Mouse (Mus musculus) heart, postnatal 36 days (tissue): ENCODE results near the gene Fbxo22. TPM values are rescaled to one million over a fixed set of nuclear protein-coding genes. Genes with fewer than 3 reads are reported as not detected.
A peak's percentile ranks its signal among the peaks of the same experiment; 100 is the strongest.
"Not testable (repeated sequence)": the region's sequence is repeated elsewhere in the genome, so short reads cannot be mapped to it uniquely, and the experiment has no call there.

Experiments
- DNase-seq, 2 experiments: peaks; one replicate each; pipeline ENCODE4 v3.0.0; 2021 to 2022
- intact Hi-C: fragments of 180-260 bp; cut with DNase I; formaldehyde crosslinking; loops from one replicate; pipeline ENCODE4 v1.15.1; 2025
- total RNA-seq, 2 experiments: library from RNA; stranded (reverse); gene quantifications; 2 replicates each; pipeline ENCODE4 v1.2.3; 2021

Gene Fbxo22
- total RNA-seq, result 10 to 100 TPM; 31.9 to 34.4 TPM

GRCm38 (mm10) chr9:55208790-55209481, at the start of gene Fbxo22:
Gene Fbxo22, plus strand, starts transcription at chr9:55208925.
- intact Hi-C loops, result loop anchor here (1.0 kb wide), 1 partner anchor 60 kb away; no protein-coding TSS in a partner anchor
- DNase-seq, result peak; percentile 84 to 86

GRCm38 (mm10) chr9:55170655-55171412, 37.9 kb upstream of the Fbxo22 start:
- no peak for DNase-seq
- intact Hi-C loops, result no loop called here

GRCm38 (mm10) chr9:55172195-55172685, 36.5 kb upstream of the Fbxo22 start:
- intact Hi-C loops, result no loop called here
- DNase-seq, result no peak

- DNase-seq, result no peak
- intact Hi-C loops, result no loop called here
Observed at GRCm38 (mm10) chr9:55174235-55174634, 34.5 kb upstream of the Fbxo22 start.

- intact Hi-C loops, result no loop called here
- DNase-seq, result no peak
Observed at GRCm38 (mm10) chr9:55195876-55196275, 12.8 kb upstream of the Fbxo22 start.

- intact Hi-C loops, result no loop called here
- DNase-seq, result no peak
Observed at GRCm38 (mm10) chr9:55198260-55198659, 10.5 kb upstream of the Fbxo22 start.

- DNase-seq, result no peak
- intact Hi-C loops, result no loop called here
Observed at GRCm38 (mm10) chr9:55199348-55199747, 9.4 kb upstream of the Fbxo22 start.

GRCm38 (mm10) chr9:55208458-55208789, 301 bp upstream of the Fbxo22 start:
- DNase-seq, result no peak
- intact Hi-C loops, result loop anchor here (1.0 kb wide), 1 partner anchor 59 kb away; no protein-coding TSS in a partner anchor

GRCm38 (mm10) chr9:55211611-55212010, 2.9 kb downstream of the Fbxo22 start:
- no peak for DNase-seq
- intact Hi-C loops, result no loop called here

GRCm38 (mm10) chr9:55213396-55213795, 4.7 kb downstream of the Fbxo22 start:
- intact Hi-C loops, result no loop called here
- DNase-seq, result no peak

GRCm38 (mm10) chr9:55215056-55215455, 6.3 kb downstream of the Fbxo22 start:
- intact Hi-C loops, result no loop called here
- DNase-seq, result no peak

- DNase-seq, result no peak
- intact Hi-C loops, result no loop called here
Observed at GRCm38 (mm10) chr9:55215648-55216047, 6.9 kb downstream of the Fbxo22 start.

- intact Hi-C loops, result no loop called here
- DNase-seq, result no peak
Observed at GRCm38 (mm10) chr9:55216078-55216477, 7.4 kb downstream of the Fbxo22 start.

GRCm38 (mm10) chr9:55217381-55217780, 8.7 kb downstream of the Fbxo22 start:
- no peak for DNase-seq
- intact Hi-C loops, result no loop called here

GRCm38 (mm10) chr9:55225165-55225737, 16.5 kb downstream of the Fbxo22 start:
- DNase-seq, result no peak
- intact Hi-C loops, result no loop called here

- intact Hi-C loops, result no loop called here
- DNase-seq, result no peak
Observed at GRCm38 (mm10) chr9:55226251-55226650, 17.5 kb downstream of the Fbxo22 start.

GRCm38 (mm10) chr9:55228149-55228548, 19.4 kb downstream of the Fbxo22 start:
- no peak for DNase-seq
- intact Hi-C loops, result no loop called here

- no peak for DNase-seq
- intact Hi-C loops, result no loop called here
Observed at GRCm38 (mm10) chr9:55229010-55229409, 20.3 kb downstream of the Fbxo22 start.

GRCm38 (mm10) chr9:55231544-55231943, 22.8 kb downstream of the Fbxo22 start:
- intact Hi-C loops, result no loop called here
- no peak for DNase-seq

- intact Hi-C loops, result no loop called here
- no peak for DNase-seq
Observed at GRCm38 (mm10) chr9:55232110-55232509, 23.4 kb downstream of the Fbxo22 start.

- intact Hi-C loops, result no loop called here
- DNase-seq, result no peak
Observed at GRCm38 (mm10) chr9:55232586-55232985, 23.9 kb downstream of the Fbxo22 start.

GRCm38 (mm10) chr9:55233076-55233475, 24.4 kb downstream of the Fbxo22 start:
- intact Hi-C loops, DNase-seq: not testable (repeated sequence)
